Mouse (Mus musculus) heart, embryonic 16.5 days (tissue): ENCODE results near the gene Gm33815. TPM values are rescaled to one million over a fixed set of nuclear protein-coding genes. Genes with fewer than 3 reads are reported as not detected.
"Not testable (repeated sequence)": the region's sequence is repeated elsewhere in the genome, so short reads cannot be mapped to it uniquely, and the experiment has no call there.

Experiments used
- ATAC-seq: fragments of 200-750 bp; cut with Nextera tagmentation; replicated peaks from 2 replicates; pipeline ENCODE4 v1.8.0; 2017; ENCODE audit warnings: moderate number of reproducible peaks; ENCODE audit not compliant: insufficient read depth, low FRiP score; ENCODE audit errors: extremely low read depth
- H3K27ac ChIP-seq: fragments of 300-500 bp; sonication (generic); 2 replicates; pipeline ENCODE4 v1.5.1; 2014; ENCODE audit warnings: mild to moderate bottlenecking, low read length, control low read depth, moderate library complexity
- H3K27me3 ChIP-seq: fragments of 300-500 bp; sonication (generic); 2 replicates; pipeline ENCODE4 v1.6.1; 2014; ENCODE audit warnings: low read length, mixed read lengths; ENCODE audit not compliant: control insufficient read depth, insufficient read depth
- H3K36me3 ChIP-seq: fragments of 300-500 bp; sonication (generic); 2 replicates; pipeline ENCODE4 v1.6.1; 2014; ENCODE audit not compliant: control insufficient read depth, insufficient read depth
- H3K4me1 ChIP-seq: fragments of 300-500 bp; sonication (generic); 2 replicates; pipeline ENCODE4 v1.6.1; 2014; ENCODE audit warnings: low read length, mixed read lengths; ENCODE audit not compliant: control insufficient read depth, insufficient read depth
- H3K4me2 ChIP-seq: fragments of 300-500 bp; sonication (generic); 2 replicates; pipeline ENCODE4 v1.6.1; 2014; ENCODE audit warnings: low read depth, mild to moderate bottlenecking, control low read depth, low read length
- H3K4me3 ChIP-seq: fragments of 300-500 bp; sonication (generic); 2 replicates; pipeline ENCODE4 v1.5.1; 2014; ENCODE audit warnings: mild to moderate bottlenecking, control low read depth, low read length
- H3K9ac ChIP-seq: fragments of 300-500 bp; sonication (generic); 2 replicates; pipeline ENCODE4 v1.6.1; 2014; ENCODE audit warnings: low read length, control low read depth
- H3K9me3 ChIP-seq: fragments of 300-500 bp; sonication (generic); replicated peaks from 2 replicates; pipeline ENCODE4 v1.6.1; 2016; ENCODE audit warnings: low read length; ENCODE audit not compliant: control insufficient read depth
- WGBS: fragments of 180-500 bp; shearing (Covaris S2); extraction: QIAGEN DNeasy Blood & Tissue Kit; methylation state at CpG from one replicate; pipeline ENCODE4 v1.1.7; 2014; 5-methylcytosine and 5-hydroxymethylcytosine counted together
- polyA plus RNA-seq: library from polyadenylated mRNA; unstranded; fragments of >200 nt; fragmentation: Nextera tagmentation; extraction: Ambion mirVana; gene quantifications from 2 replicates; pipeline ENCODE4 v1.2.1, GENCODE M21; 2015

Gene Gm33815
- polyA plus RNA-seq, result not detected in 2 replicates

GRCm38 (mm10) chrY:69320832-69321231, at the start of gene Gm33815:
TSS of gene Gm33815 (plus strand) at chrY:69321132.
- H3K4me3 ChIP-seq, result not testable (repeated sequence)

More at GRCm38 (mm10) chrY:69320832-69321231, at the start of gene Gm33815:
- not testable (repeated sequence) for H3K9ac ChIP-seq, H3K9me3 ChIP-seq, H3K4me1 ChIP-seq, H3K27ac ChIP-seq, H3K36me3 ChIP-seq, H3K4me2 ChIP-seq, H3K27me3 ChIP-seq, ATAC-seq
- no CpG with 5 or more reads among the region's 1 CpGs for WGBS
